Mouse (Mus musculus) spleen, postnatal 14 days (tissue): ENCODE results near the gene Homer3.

Experiments used
- DNase-seq, 2 experiments: peaks; one replicate each; pipeline ENCODE4 v3.0.0; 2021 to 2022; ENCODE audit warnings: low spot score in 2 of 2

The Homer3 gene

DNA sequence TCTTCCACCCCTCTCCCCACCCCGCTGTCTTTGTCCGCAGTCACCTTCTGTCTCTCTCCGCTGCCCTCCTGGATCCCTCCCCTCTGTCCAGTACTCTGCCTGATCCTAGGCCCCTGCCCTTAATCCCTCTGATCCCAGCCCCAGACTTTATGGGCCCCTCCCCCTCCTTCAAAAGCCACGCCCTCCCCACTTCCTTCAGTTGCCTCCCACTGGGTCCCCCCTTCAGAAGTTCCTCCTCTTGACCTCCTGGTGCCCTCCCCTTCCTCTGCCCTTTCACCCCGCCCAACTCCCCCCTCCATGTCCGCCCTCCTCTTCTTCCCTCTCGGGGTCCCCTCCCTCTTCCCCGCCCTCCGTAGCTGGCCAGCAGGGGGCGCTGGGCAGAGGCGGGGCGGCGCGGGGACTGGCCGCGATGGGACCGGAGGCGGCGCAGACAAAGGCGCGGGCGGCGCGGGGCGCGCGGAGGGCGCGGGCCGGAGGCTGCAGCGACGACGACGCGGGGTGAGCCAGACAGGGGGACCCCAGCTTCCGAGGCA is at the start of gene Homer3:
Gene Homer3, plus strand, starts transcription at position 225 of the 533 bp plus-strand sequence.
- peak; percentile 76 to 85 for DNase-seq

- no peak for DNase-seq
Observed at GRCm38 (mm10) chr8:70233606-70234005, 49.0 kb upstream of the Homer3 start.

DNA sequence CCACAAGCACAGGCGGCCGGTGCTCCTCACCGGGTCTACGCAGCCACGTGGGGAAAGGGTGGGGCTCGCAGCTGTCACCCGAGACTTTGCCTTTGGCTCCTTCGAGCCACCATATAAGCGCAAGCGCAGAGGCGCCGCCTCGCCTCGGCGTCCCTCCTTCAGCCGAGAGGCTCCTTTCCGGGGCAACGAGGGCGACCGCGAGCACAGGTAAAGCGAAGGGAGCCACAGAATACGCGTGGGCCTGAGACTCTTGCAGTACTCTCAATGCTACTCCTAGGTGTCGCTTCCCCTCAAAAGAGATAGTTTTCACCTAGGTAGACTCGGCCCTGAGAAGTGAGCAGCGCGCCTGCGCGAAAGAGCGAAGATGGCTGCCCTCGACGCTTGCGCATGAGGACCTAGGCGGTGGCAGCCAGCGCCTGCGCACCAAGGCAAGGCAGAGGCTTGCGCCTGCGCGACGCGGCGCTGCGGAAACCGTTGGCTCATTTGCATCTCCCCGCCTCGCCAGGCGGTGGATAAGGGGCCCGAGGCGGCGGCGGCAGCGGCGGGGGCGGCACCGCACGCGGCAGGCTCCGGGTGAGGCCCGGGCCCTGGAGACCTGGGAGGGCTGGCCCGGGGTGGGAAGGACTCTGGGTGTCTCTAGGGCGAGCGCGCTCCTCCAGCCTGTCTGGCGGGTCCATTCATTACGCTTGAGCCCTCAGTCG is 48.4 kb upstream of the Homer3 start, which contains the start of the genes Sugp2 and Armc6:
Gene Sugp2, plus strand, starts transcription at position 147 of the 701 bp plus-strand sequence.
Gene Armc6, minus strand, starts transcription at position 387 of the 701 bp plus-strand sequence.
- DNase-seq, result peak; percentile 93

- DNase-seq, result no peak
Observed at GRCm38 (mm10) chr8:70234781-70235128, 47.9 kb upstream of the Homer3 start.

- DNase-seq, result no peak
Observed at GRCm38 (mm10) chr8:70237842-70238241, 44.8 kb upstream of the Homer3 start.

- DNase-seq, result no peak
Observed at GRCm38 (mm10) chr8:70240642-70241041, 42.0 kb upstream of the Homer3 start.

- DNase-seq, result no peak
Observed at GRCm38 (mm10) chr8:70246622-70247021, 36.0 kb upstream of the Homer3 start.

DNA sequence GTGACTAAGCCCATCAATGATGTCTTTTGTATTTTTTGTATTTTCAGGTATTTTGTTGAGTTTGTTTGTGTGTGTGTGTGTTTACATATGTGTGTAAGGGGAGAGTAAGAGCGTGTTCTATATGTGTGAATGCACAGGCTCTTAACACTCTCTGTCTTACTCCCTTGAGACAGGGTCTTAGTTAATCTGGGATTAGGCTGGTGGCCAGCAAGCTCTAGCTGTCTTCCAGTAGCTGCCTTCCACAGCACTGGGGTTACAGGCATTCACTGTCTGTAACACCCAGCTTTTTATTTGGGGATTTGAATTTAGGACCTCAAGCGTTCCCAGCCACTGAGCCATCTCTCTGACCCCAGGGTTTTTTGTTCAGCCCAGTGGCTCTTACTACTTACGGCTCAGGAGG is 34.8 kb upstream of the Homer3 start:
- no peak for DNase-seq

GRCm38 (mm10) chr8:70254628-70255027 is 28.0 kb upstream of the Homer3 start:
- DNase-seq, result no peak

DNA sequence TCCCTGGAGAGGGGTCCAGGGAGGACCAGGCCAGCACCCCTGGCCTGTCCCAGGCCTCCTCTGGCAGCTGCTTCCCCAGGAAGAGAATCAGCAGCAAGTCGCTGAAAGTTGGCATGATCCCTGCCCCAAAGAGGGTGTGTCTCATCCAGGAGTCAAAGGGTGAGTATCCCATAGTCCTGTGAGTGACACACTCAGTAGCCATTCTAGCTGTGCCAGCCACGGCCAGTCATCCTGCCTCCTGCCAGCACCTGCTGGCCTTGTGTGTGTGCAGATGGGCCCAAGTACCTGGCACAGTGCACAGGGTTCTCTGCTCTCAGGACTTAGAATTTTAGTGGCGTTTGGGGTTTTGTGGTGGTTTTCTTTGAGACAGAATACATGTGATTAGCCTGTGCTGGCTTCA is 25.2 kb upstream of the Homer3 start:
- no peak for DNase-seq

DNA sequence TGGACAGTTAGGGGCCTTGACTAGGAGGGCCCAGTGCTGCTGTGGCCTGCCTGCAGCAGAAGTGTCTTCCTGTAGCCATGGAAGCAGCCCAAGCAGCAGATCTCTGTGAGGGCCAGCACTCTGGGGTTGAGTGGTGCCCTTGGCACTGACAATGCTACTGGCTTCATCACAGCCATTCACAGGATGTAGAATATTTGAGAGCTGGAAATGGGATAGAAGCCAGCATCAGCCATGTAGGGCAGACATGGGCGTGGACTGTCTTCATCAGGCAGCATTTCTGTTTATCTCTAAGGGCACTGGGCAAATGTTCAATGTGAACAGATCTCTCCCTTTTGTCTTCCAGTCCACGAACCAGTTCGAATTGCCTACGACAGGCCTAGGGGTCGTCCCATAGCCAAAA is 24.0 kb upstream of the Homer3 start:
- no peak for DNase-seq

DNA sequence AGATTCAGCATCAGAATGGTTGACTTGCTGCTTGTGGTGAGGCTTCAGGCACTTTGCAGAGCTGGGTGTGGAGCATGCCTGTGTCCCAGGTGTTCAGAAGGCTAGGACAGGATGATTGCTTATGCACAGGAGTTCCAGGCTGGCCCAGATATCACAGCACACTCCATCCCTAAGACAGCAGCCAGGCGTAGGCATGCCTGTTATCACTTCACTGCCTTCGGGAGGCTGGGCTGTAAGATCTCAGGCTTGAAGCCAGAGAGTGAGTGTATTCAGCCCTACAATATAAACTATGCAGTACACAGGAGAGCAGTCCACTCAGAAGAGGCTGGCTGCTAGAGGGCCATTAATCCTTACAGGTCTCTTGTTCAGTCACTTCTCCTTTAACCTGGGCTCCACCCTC is 23.6 kb upstream of the Homer3 start:
- DNase-seq, result no peak

- DNase-seq, result no peak
Observed at GRCm38 (mm10) chr8:70267674-70268073, 15.0 kb upstream of the Homer3 start.

- DNase-seq, result no peak
Observed at GRCm38 (mm10) chr8:70268311-70268710, 14.3 kb upstream of the Homer3 start.

DNA sequence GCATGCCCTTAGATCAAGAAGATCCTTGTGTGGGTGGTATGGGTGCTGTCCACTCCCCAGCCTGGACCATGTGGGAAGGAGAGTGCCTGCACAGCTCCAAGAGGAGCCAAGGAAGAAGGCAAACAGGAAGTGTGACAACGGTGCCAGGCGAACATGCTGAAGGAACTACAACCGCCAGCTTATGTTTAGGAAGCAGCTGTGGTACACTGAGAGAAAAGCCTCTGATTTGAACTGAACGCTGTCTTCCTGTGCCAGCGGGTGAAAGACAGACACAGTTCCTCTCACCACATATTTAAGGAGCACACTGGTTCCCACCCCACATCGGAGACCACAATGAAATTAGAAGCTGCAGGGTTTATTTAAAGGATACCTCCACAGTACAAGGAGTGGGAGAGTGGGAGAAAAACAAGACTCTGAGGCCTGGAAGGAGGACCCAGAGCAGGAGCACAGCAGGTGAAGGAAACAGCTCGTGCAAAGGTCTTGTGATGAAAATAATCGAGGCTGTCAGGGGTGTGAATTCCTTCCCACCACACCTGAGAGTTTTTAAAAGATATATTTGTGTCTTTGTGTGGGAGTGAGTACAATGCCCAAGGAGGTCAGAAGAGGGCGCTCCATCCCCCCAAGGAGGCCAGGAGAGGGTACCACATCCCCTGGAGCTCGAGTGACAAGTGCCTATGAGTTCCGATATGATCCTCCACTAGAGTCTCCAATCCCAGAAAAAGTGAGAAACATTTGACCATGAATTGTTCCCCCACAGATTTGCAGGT is 13.6 kb upstream of the Homer3 start:
- DNase-seq, result no peak

DNA sequence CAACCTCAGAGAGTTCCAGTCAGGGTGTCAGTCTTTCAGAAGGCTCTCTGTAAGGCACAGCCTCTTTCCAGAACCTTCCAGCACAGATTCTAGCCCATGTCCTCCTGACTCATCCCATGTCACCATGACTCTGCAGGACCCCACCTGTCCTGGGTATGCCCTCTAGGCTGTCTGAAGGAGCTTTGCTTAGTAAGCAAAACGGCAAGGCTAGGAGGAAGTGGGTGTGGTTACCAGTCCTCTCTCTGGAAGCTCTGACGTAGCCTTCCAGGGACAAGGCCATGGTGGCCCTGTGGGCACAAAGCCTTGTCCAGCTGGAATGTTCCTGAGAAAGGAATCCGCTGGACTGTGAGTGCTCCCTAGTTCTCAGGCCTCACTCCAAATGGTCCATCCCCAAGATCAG is 9.7 kb upstream of the Homer3 start:
- DNase-seq, result no peak

GRCm38 (mm10) chr8:70274350-70274749 is 8.3 kb upstream of the Homer3 start:
- DNase-seq, result no peak

GRCm38 (mm10) chr8:70276476-70276875 is 6.2 kb upstream of the Homer3 start:
- DNase-seq, result no peak

- DNase-seq, result no peak
Observed at GRCm38 (mm10) chr8:70278175-70278574, 4.5 kb upstream of the Homer3 start.

DNA sequence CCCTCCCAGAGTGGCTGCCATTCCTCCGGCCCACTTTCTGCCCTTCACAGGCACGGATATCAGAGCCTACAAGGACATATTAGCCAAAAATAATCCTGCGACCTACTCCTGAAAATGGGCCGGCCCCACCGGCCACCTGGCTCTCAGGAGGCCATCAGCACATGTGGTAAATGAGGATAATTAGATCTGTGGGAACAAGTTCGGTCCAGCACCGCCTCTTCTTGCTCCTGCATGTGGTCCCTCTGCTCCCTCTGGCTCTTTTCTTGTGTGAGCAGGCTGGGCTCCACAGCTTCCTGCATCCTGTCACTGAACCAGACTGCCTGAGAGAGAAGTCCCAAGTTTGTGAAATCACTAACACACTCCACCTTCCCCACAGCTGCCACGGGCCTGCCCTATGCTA is 3.4 kb upstream of the Homer3 start:
- no peak for DNase-seq

- DNase-seq, result no peak
Observed at GRCm38 (mm10) chr8:70281001-70281400, 1.6 kb upstream of the Homer3 start.

DNA sequence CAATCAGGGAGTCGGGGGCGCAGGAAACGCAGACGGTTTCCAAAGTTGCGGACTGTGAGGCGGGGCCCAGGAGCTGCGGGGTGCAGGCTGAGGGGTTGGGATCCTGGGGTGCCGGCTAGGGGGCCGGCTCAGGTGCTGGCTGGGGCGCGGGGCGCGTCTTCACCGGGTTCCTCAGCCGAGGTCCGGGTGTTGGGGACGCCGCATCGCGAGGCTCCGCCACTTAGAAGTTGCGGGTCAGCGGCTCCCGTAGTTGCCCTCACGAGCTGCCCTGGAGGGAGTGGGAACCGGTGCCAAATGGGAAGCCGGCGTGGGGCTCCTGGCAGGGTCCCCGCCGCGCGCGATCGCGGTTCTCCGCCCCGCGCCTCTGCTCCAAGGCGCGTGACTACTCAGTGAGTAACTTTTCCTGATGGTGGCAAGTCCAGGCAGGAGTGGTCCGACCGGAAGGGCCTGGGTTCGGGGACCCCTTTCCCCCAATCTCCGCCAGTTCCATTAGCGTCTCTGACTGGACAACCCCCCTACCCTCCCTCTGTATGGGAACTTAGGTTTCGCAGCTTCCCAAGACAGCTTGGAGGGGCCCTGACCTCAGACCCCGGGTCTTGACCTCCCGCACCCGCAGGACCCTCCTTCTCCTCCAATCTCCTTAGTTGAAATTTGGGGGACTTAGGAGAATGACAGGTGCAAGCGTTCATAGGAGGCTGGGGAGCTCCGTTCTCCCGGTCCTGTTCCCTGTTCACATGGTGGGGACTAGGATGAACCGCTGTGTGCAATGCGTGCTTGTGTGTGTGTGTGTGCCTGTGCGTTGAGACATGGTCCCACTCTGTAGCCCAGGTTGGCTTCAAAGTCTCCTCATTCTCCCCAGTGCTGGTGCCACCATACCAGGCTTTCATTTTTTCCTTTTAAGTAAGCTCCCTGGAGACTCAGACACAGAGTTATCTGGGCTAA is 780 bp downstream of the Homer3 start:
- DNase-seq, result no peak
